8 mouse cellular contexts compared by ENCODE assay signal in genomic region chr2:60209122-60209611, GRCm38 (mm10). TPM values are rescaled to one million over a fixed set of nuclear protein-coding genes. Genes with fewer than 3 reads are reported as not detected.
DNase-seq lines count a peak whose midpoint lies in the region; ATAC-seq lines count a peak whose summit lies in the region.

No protein-coding gene starts in this region.

- intact Hi-C loops in heart, postnatal 14 days (cut with DNase I), result loop anchor here (2.0 to 10.0 kb wide), 5 partner anchors 84 to 674 kb away; no protein-coding TSS in a partner anchor

- H3K27ac ChIP-seq in forebrain, embryonic 11.5 days (ENCODE audit: low read depth, low read length), result peak overlapping the region; percentile 62

- peak; percentile 22; the same call in 1 of the 2 replicates for ATAC-seq in forebrain, embryonic 11.5 days (replicated peaks; ENCODE audit: low FRiP score)
- ATAC-seq in megakaryocyte progenitor cell, adult 5-6 weeks (replicated peaks; ENCODE audit: poor library complexity), result no peak; the same call in 1 of the 2 replicates

- no peaks in the 10 kb centered on the region; the same call in 1 of the 2 replicates for H3K36me3 ChIP-seq in forebrain, embryonic 11.5 days (ENCODE audit: control insufficient read depth, insufficient read depth, low read length)

- H3K4me2 ChIP-seq in forebrain, embryonic 11.5 days (ENCODE audit: low read depth, low read length, severe bottlenecking), result peak overlapping the region; percentile 65

- no peaks in the 10 kb centered on the region for H3K9me3 ChIP-seq in forebrain, embryonic 11.5 days (ENCODE audit: control insufficient read depth, low read length)

- under 1% methylated on average over 35 of the region's 35 CpGs for WGBS in forebrain, embryonic 11.5 days

- H3K9ac ChIP-seq in forebrain, embryonic 11.5 days (ENCODE audit: low read length), result peak overlapping the region; percentile 92

- peak; percentile 62 for DNase-seq in NIH3T3 (ENCODE audit: low read depth)
- peak; percentile 46 for DNase-seq in c-Kit-positive CD71-positive TER-119-positive erythroid progenitor cells, embryonic 14.5 days (ENCODE audit: low spot score)
- peak; percentile 80 for DNase-seq in forebrain, embryonic 11.5 days (ENCODE audit: low spot score)
- DNase-seq in heart, postnatal 14 days, result peak; percentile 63 to 64
- peak; percentile 35 for DNase-seq in layer of hippocampus, adult 9-11 months
- DNase-seq in lung, postnatal 25 days (ENCODE audit: low spot score), result peak; percentile 28
- peak; percentile 36 for DNase-seq in right cerebral cortex, postnatal 14 days

- H3K4me1 ChIP-seq in forebrain, embryonic 11.5 days (replicated peaks; ENCODE audit: control insufficient read depth, insufficient read depth, low read length), result no peaks in the 10 kb centered on the region; the same call in 1 of the 2 replicates

- H3K4me3 ChIP-seq in forebrain, embryonic 11.5 days (ENCODE audit: low read depth, low read length), result peak overlapping the region; percentile 90

- H3K27me3 ChIP-seq in forebrain, embryonic 11.5 days (ENCODE audit: control insufficient read depth, insufficient read depth, low read length), result no peaks in the 10 kb centered on the region

RNA-seq across cellular contexts. Expression of gene Baz2b, which starts 0.5 kb away (rescaled TPM):
- 83.5 and 84.0 TPM in 2 replicates for polyA plus RNA-seq in forebrain, embryonic 11.5 days (2014; fragmentation: Nextera tagmentation; extraction: Ambion mirVana)
- total RNA-seq in heart, postnatal 14 days (2021), result 10 to 100 TPM; 44.6 to 54.8 TPM
- total RNA-seq in megakaryocyte progenitor cell, adult 5-6 weeks (2015), result 59.4 and 70.1 TPM in 2 replicates
- total RNA-seq in megakaryocyte progenitor cell, adult 5-6 weeks (2017), result 95.7 and 107 TPM in 2 replicates

RNA-seq across cellular contexts. Expression of gene March7, which starts 0.5 kb away (rescaled TPM):
- 72.0 and 83.5 TPM in 2 replicates for polyA plus RNA-seq in forebrain, embryonic 11.5 days (2014; fragmentation: Nextera tagmentation; extraction: Ambion mirVana)
- total RNA-seq in heart, postnatal 14 days (2021), result 10 to 100 TPM; 33.9 to 37.7 TPM
- total RNA-seq in megakaryocyte progenitor cell, adult 5-6 weeks (2015), result 63.5 and 73.5 TPM in 2 replicates
- total RNA-seq in megakaryocyte progenitor cell, adult 5-6 weeks (2017), result 55.4 and 65.6 TPM in 2 replicates

Comparison
In these comparisons a context has a peak if more than half of its experiments do, and no peak if none do; other contexts are left out.
1. DNase-seq: peak in every context shown above with its lines; median percentile 80 in forebrain, embryonic 11.5 days; 64 in heart, postnatal 14 days; 62 in NIH3T3; 46 in c-Kit-positive CD71-positive TER-119-positive erythroid progenitor cells, embryonic 14.5 days; 36 in right cerebral cortex, postnatal 14 days; 35 in layer of hippocampus, adult 9-11 months; 28 in lung, postnatal 25 days.